In genomic region chr17:61684524-61684923, GRCm38 (mm10) we compare ENCODE assay signal across 21 mouse cellular contexts.
DNase-seq lines count a peak whose midpoint lies in the region; ATAC-seq lines count a peak whose summit lies in the region.
"Had no signal": no experiment of that assay in that cellular context is flagged by ENCODE, and none has a peak within 500 bp of the region (broad histone marks: within the 10 kb centered on the region; RNA-seq: fewer than 3 reads in every experiment).

No protein-coding gene starts in this region.

- H3K4me2 ChIP-seq in embryonic facial prominence, embryonic 14.5 days (ENCODE audit: low read depth, low read length): no peak overlapping the region
- H3K4me2 ChIP-seq in midbrain, embryonic 12.5 days (replicated peaks): no peak overlapping the region
- H3K4me2 ChIP-seq in midbrain, embryonic 13.5 days (replicated peaks): no peak overlapping the region
- no peak overlapping the region for H3K4me2 ChIP-seq in embryonic facial prominence, embryonic 15.5 days (replicated peaks)

- H3K4me1 ChIP-seq in embryonic facial prominence, embryonic 14.5 days (ENCODE audit: control insufficient read depth, insufficient read depth, low read length): no peaks in the 10 kb centered on the region
- no peaks in the 10 kb centered on the region for H3K4me1 ChIP-seq in embryonic facial prominence, embryonic 10.5 days
- no peaks in the 10 kb centered on the region for H3K4me1 ChIP-seq in midbrain, embryonic 12.5 days
- H3K4me1 ChIP-seq in midbrain, embryonic 13.5 days (replicated peaks): no peaks in the 10 kb centered on the region
- H3K4me1 ChIP-seq in embryonic facial prominence, embryonic 15.5 days: no peaks in the 10 kb centered on the region

- ATAC-seq in embryonic facial prominence, embryonic 14.5 days (ENCODE audit: low read depth): peak; percentile 96
- peak; percentile 19; the same call in 1 of the 2 replicates for ATAC-seq in midbrain, embryonic 12.5 days (ENCODE audit: low FRiP score, low read depth)
- ATAC-seq in midbrain, embryonic 13.5 days: no peak
- ATAC-seq in embryonic facial prominence, embryonic 15.5 days (ENCODE audit: insufficient number of reproducible peaks, low FRiP score, low TSS enrichment, low read depth): peak; percentile 51; the same call in 1 of the 2 replicates
- ATAC-seq in erythroid progenitor cell, adult 5-6 weeks (replicated peaks; ENCODE audit: low FRiP score, poor library complexity, severe bottlenecking): no peak
- ATAC-seq: activated CD4-positive, CD25-positive, alpha-beta regulatory T cell, adult 4 months; CD4-positive, CD25-positive, alpha-beta regulatory T cell, adult 4 months; Patski had no signal

- H3K9me3 ChIP-seq in embryonic facial prominence, embryonic 14.5 days (ENCODE audit: control insufficient read depth, low read length): no peaks in the 10 kb centered on the region
- no peaks in the 10 kb centered on the region for H3K9me3 ChIP-seq in embryonic facial prominence, embryonic 10.5 days
- no peaks in the 10 kb centered on the region for H3K9me3 ChIP-seq in midbrain, embryonic 12.5 days
- H3K9me3 ChIP-seq in midbrain, embryonic 13.5 days: no peaks in the 10 kb centered on the region
- H3K9me3 ChIP-seq in embryonic facial prominence, embryonic 15.5 days (replicated peaks): no peaks in the 10 kb centered on the region

- 77% methylated on average over 1 of the region's 1 CpGs for WGBS in embryonic facial prominence, embryonic 14.5 days
- 88% methylated on average over 1 of the region's 1 CpGs for WGBS in embryonic facial prominence, embryonic 10.5 days
- WGBS in midbrain, embryonic 12.5 days: 77% methylated on average over 1 of the region's 1 CpGs
- WGBS in midbrain, embryonic 13.5 days: 87% methylated on average over 1 of the region's 1 CpGs
- 96% methylated on average over 1 of the region's 1 CpGs for WGBS in embryonic facial prominence, embryonic 15.5 days

- H3K36me3 ChIP-seq in embryonic facial prominence, embryonic 14.5 days (ENCODE audit: control insufficient read depth, insufficient read depth, low read length): no peaks in the 10 kb centered on the region
- no peaks in the 10 kb centered on the region for H3K36me3 ChIP-seq in embryonic facial prominence, embryonic 10.5 days (replicated peaks)
- no peaks in the 10 kb centered on the region for H3K36me3 ChIP-seq in midbrain, embryonic 12.5 days
- no peaks in the 10 kb centered on the region for H3K36me3 ChIP-seq in midbrain, embryonic 13.5 days
- no peaks in the 10 kb centered on the region for H3K36me3 ChIP-seq in embryonic facial prominence, embryonic 15.5 days
- H3K36me3 ChIP-seq: G1E had no signal

- H3K9ac ChIP-seq in embryonic facial prominence, embryonic 14.5 days (ENCODE audit: low read depth, low read length): no peak overlapping the region
- no peak overlapping the region for H3K9ac ChIP-seq in midbrain, embryonic 12.5 days (replicated peaks)
- H3K9ac ChIP-seq in midbrain, embryonic 13.5 days (replicated peaks): no peak overlapping the region
- no peak overlapping the region for H3K9ac ChIP-seq in embryonic facial prominence, embryonic 15.5 days

- no peak overlapping the region for H3K4me3 ChIP-seq in embryonic facial prominence, embryonic 14.5 days (ENCODE audit: low read depth, low read length)
- H3K4me3 ChIP-seq in embryonic facial prominence, embryonic 10.5 days: no peak overlapping the region
- no peak overlapping the region for H3K4me3 ChIP-seq in midbrain, embryonic 12.5 days
- H3K4me3 ChIP-seq in midbrain, embryonic 13.5 days (replicated peaks): no peak overlapping the region
- no peak overlapping the region for H3K4me3 ChIP-seq in embryonic facial prominence, embryonic 15.5 days (replicated peaks)

- no peak overlapping the region for H3K27ac ChIP-seq in embryonic facial prominence, embryonic 14.5 days (replicated peaks; ENCODE audit: low read depth, low read length)
- no peak overlapping the region for H3K27ac ChIP-seq in embryonic facial prominence, embryonic 10.5 days (replicated peaks)
- H3K27ac ChIP-seq in midbrain, embryonic 12.5 days (replicated peaks): no peak overlapping the region
- no peak overlapping the region for H3K27ac ChIP-seq in midbrain, embryonic 13.5 days
- no peak overlapping the region for H3K27ac ChIP-seq in embryonic facial prominence, embryonic 15.5 days (replicated peaks)

- no peaks in the 10 kb centered on the region for H3K27me3 ChIP-seq in embryonic facial prominence, embryonic 14.5 days (replicated peaks; ENCODE audit: control insufficient read depth, insufficient read depth, low read length)
- no peaks in the 10 kb centered on the region for H3K27me3 ChIP-seq in embryonic facial prominence, embryonic 10.5 days (replicated peaks; ENCODE audit: low read depth, poor library complexity, severe bottlenecking)
- no peaks in the 10 kb centered on the region for H3K27me3 ChIP-seq in midbrain, embryonic 12.5 days
- no peaks in the 10 kb centered on the region for H3K27me3 ChIP-seq in midbrain, embryonic 13.5 days
- no peaks in the 10 kb centered on the region for H3K27me3 ChIP-seq in embryonic facial prominence, embryonic 15.5 days
- H3K27me3 ChIP-seq: CH12.LX had no signal

- peak; percentile 26 for DNase-seq in embryonic facial prominence, embryonic 14.5 days (ENCODE audit: low spot score)
- no peak for DNase-seq in embryonic facial prominence, embryonic 10.5 days (ENCODE audit: low spot score)
- DNase-seq: adrenal gland, adult 2 months; adrenal gland, adult 8-10 months; adrenal gland, postnatal 10 days; adrenal gland, postnatal 14 days; adrenal gland, postnatal 25 days; adrenal gland, postnatal 36 days; B cell, adult 2 months; cerebellum, adult 11 months; cerebellum, adult 11-12 months; cerebellum, adult 18-20 months had no signal

Comparison
In these comparisons a context has a peak if more than half of its experiments do, and no peak if none do; other contexts are left out.
1. ATAC-seq: peak in embryonic facial prominence, embryonic 14.5 days (single experiment), midbrain, embryonic 12.5 days (single experiment) and embryonic facial prominence, embryonic 15.5 days (single experiment); none in midbrain, embryonic 13.5 days (single experiment) and erythroid progenitor cell, adult 5-6 weeks (single experiment).